Mouse (Mus musculus) cerebellum, adult 18-20 months (tissue): ENCODE data around the gene Zfp618.
A peak's percentile ranks its signal among the peaks of the same experiment; 100 is the strongest.

Experiments
- DNase-seq, 2 experiments: peaks; one replicate each; pipeline ENCODE4 v3.0.0; 2021

Gene Zfp618

GRCm38 (mm10) chr4:62965497-62966302 is at the start of gene Zfp618:
Zfp618 (plus strand) TSS chr4:62965573.
- DNase-seq, result peak; percentile 13 to 50

- no peak for DNase-seq
These were observed 48.3 kb upstream of the Zfp618 start for GRCm38 (mm10) chr4:62917056-62917455.

- no peak for DNase-seq
These were observed 31.6 kb upstream of the Zfp618 start for GRCm38 (mm10) chr4:62933798-62934197.

GRCm38 (mm10) chr4:62935589-62936218 is 29.7 kb upstream of the Zfp618 start:
- DNase-seq, result no peak

GRCm38 (mm10) chr4:62941961-62942892 is 23.1 kb upstream of the Zfp618 start:
- no peak for DNase-seq

- no peak for DNase-seq
These were observed 21.0 kb upstream of the Zfp618 start for GRCm38 (mm10) chr4:62944326-62944879.

- DNase-seq, result no peak
These were observed 1.6 kb upstream of the Zfp618 start for GRCm38 (mm10) chr4:62963806-62964205.

- DNase-seq, result peak; percentile 5 to 11
These were observed 403 bp upstream of the Zfp618 start for GRCm38 (mm10) chr4:62964844-62965496.

GRCm38 (mm10) chr4:62969526-62969925 is 4.2 kb downstream of the Zfp618 start:
- DNase-seq, result no peak

GRCm38 (mm10) chr4:62971991-62972390 is 6.6 kb downstream of the Zfp618 start:
- no peak for DNase-seq

GRCm38 (mm10) chr4:62973086-62973485 is 7.7 kb downstream of the Zfp618 start:
- no peak for DNase-seq

GRCm38 (mm10) chr4:62974901-62975300 is 9.5 kb downstream of the Zfp618 start:
- no peak for DNase-seq

GRCm38 (mm10) chr4:62975541-62975940 is 10.2 kb downstream of the Zfp618 start:
- no peak for DNase-seq

GRCm38 (mm10) chr4:62977454-62977853 is 12.1 kb downstream of the Zfp618 start:
- no peak for DNase-seq

GRCm38 (mm10) chr4:62978501-62978911 is 13.1 kb downstream of the Zfp618 start:
- DNase-seq, result no peak

- DNase-seq, result no peak
These were observed 16.2 kb downstream of the Zfp618 start for GRCm38 (mm10) chr4:62981572-62981971.

- no peak for DNase-seq
These were observed 18.2 kb downstream of the Zfp618 start for GRCm38 (mm10) chr4:62983556-62983955.

- DNase-seq, result no peak
These were observed 26.0 kb downstream of the Zfp618 start for GRCm38 (mm10) chr4:62991336-62991735.

GRCm38 (mm10) chr4:62993190-62993589 is 27.8 kb downstream of the Zfp618 start:
- DNase-seq, result no peak

- DNase-seq, result no peak
These were observed 32.2 kb downstream of the Zfp618 start for GRCm38 (mm10) chr4:62997606-62998005.

- no peak for DNase-seq
These were observed 33.1 kb downstream of the Zfp618 start for GRCm38 (mm10) chr4:62998431-62998835.

- DNase-seq, result no peak
These were observed 33.5 kb downstream of the Zfp618 start for GRCm38 (mm10) chr4:62998908-62999307.
